Mouse (Mus musculus) neural tube, embryonic 11.5 days (tissue): ENCODE measurements around the gene Mrpl39. TPM values are rescaled to one million over a fixed set of nuclear protein-coding genes. Genes with fewer than 3 reads are reported as not detected.
A peak's percentile ranks its signal among the peaks of the same experiment; 100 is the strongest.

Source experiments
- ATAC-seq: fragments of 200-750 bp; cut with Nextera tagmentation; 2 replicates; pipeline ENCODE4 v1.8.0; 2017; ENCODE audit warnings: moderate number of reproducible peaks, mild to moderate bottlenecking, moderate TSS enrichment, moderate library complexity; ENCODE audit not compliant: insufficient read depth, low FRiP score, low TSS enrichment
- DNase-seq: peaks from one replicate; pipeline ENCODE4 v3.0.0-alpha.2; 2015; ENCODE audit warnings: low spot score
- H3K27ac ChIP-seq: fragments of 300-500 bp; sonication (generic); 2 replicates; pipeline ENCODE4 v1.5.1; 2014; ENCODE audit warnings: low read depth, mild to moderate bottlenecking, low read length
- H3K27me3 ChIP-seq: fragments of 300-500 bp; sonication (generic); 2 replicates; pipeline ENCODE4 v1.6.1; 2014; ENCODE audit warnings: mild to moderate bottlenecking, low read length, mixed read lengths; ENCODE audit not compliant: control insufficient read depth, insufficient read depth
- H3K36me3 ChIP-seq: fragments of 300-500 bp; sonication (generic); 2 replicates; pipeline ENCODE4 v1.6.1; 2014; ENCODE audit warnings: mild to moderate bottlenecking, low read length, moderate library complexity, mixed read lengths; ENCODE audit not compliant: control insufficient read depth, insufficient read depth
- H3K4me1 ChIP-seq: fragments of 300-500 bp; sonication (generic); 2 replicates; pipeline ENCODE4 v1.6.1; 2014; ENCODE audit warnings: low read length, mixed read lengths; ENCODE audit not compliant: control insufficient read depth, insufficient read depth
- H3K4me2 ChIP-seq: fragments of 300-500 bp; sonication (generic); 2 replicates; pipeline ENCODE4 v1.6.1; 2014; ENCODE audit warnings: low read depth, mild to moderate bottlenecking, moderate library complexity
- H3K4me3 ChIP-seq: fragments of 300-500 bp; sonication (generic); 2 replicates; pipeline ENCODE4 v1.5.1; 2014; ENCODE audit warnings: low read depth, low read length
- H3K9ac ChIP-seq: fragments of 300-500 bp; sonication (generic); 2 replicates; pipeline ENCODE4 v1.6.1; 2014; ENCODE audit warnings: mild to moderate bottlenecking, low read length
- H3K9me3 ChIP-seq: fragments of 300-500 bp; sonication (generic); 2 replicates; pipeline ENCODE4 v1.6.1; 2016; ENCODE audit warnings: low read length; ENCODE audit not compliant: control insufficient read depth
- WGBS: fragments of 180-500 bp; shearing (Covaris S2); extraction: QIAGEN DNeasy Blood & Tissue Kit; methylation state at CpG from one replicate; pipeline ENCODE4 v1.1.7; 2014; 5-methylcytosine and 5-hydroxymethylcytosine counted together
- polyA plus RNA-seq: library from polyadenylated mRNA; unstranded; fragments of >200 nt; fragmentation: Nextera tagmentation; extraction: Ambion mirVana; gene quantifications from 2 replicates; pipeline ENCODE4 v1.2.1, GENCODE M21; 2014

The Mrpl39 gene
- polyA plus RNA-seq, 1 experiment from 2014 or later: 51.7 TPM

GRCm38 (mm10) chr16:84767956-84768355 lies 32.4 kb upstream of the Mrpl39 start:
- DNase-seq: no peak
- WGBS: 82% methylated on average over 8 of the region's 8 CpGs
- Histone ChIP-seq H3K4me1 (no peaks in the 10 kb centered on the region), H3K27ac (no peak overlapping the region), H3K27me3 (no peaks in the 10 kb centered on the region), H3K9me3 (no peaks in the 10 kb centered on the region), H3K4me3 (no peak overlapping the region), H3K36me3 (no peaks in the 10 kb centered on the region), H3K9ac (no peak overlapping the region), H3K4me2 (no peak overlapping the region)
- ATAC-seq: no peak

- no peaks in the 10 kb centered on the region for H3K4me1 ChIP-seq
- 77% methylated on average over 6 of the region's 6 CpGs for WGBS
- H3K27me3 ChIP-seq: no peaks in the 10 kb centered on the region
- H3K4me3 ChIP-seq: no peak overlapping the region
- H3K9ac ChIP-seq: no peak overlapping the region
- no peaks in the 10 kb centered on the region for H3K9me3 ChIP-seq
- H3K36me3 ChIP-seq: no peaks in the 10 kb centered on the region
- DNase-seq (no peak), ATAC-seq (no peak)
- H3K4me2 ChIP-seq: no peak overlapping the region
- no peak overlapping the region for H3K27ac ChIP-seq
These were observed 10.3 kb upstream of the Mrpl39 start for GRCm38 (mm10) chr16:84745721-84746306.

- DNase-seq: no peak
- H3K9ac ChIP-seq: no peak overlapping the region
- H3K4me2 ChIP-seq: no peak overlapping the region
- H3K27ac ChIP-seq: no peak overlapping the region
- no peaks in the 10 kb centered on the region for H3K4me1 ChIP-seq
- H3K36me3 ChIP-seq: no peaks in the 10 kb centered on the region
- 79% methylated on average over 10 of the region's 10 CpGs for WGBS
- no peaks in the 10 kb centered on the region for H3K9me3 ChIP-seq
- H3K4me3 ChIP-seq: no peak overlapping the region
- no peaks in the 10 kb centered on the region for H3K27me3 ChIP-seq
- ATAC-seq: no peak
These were observed 9.4 kb upstream of the Mrpl39 start for GRCm38 (mm10) chr16:84744703-84745490.

GRCm38 (mm10) chr16:84737358-84737757 lies 1.8 kb upstream of the Mrpl39 start:
- H3K27me3 ChIP-seq: no peaks in the 10 kb centered on the region
- H3K27ac ChIP-seq: no peak overlapping the region
- 77% methylated on average over 3 of the region's 3 CpGs for WGBS
- ATAC-seq (no peak), DNase-seq (no peak)
- no peak overlapping the region for H3K4me2 ChIP-seq
- no peak overlapping the region for H3K9ac ChIP-seq
- H3K36me3 ChIP-seq: no peaks in the 10 kb centered on the region
- no peak overlapping the region for H3K4me3 ChIP-seq
- H3K9me3 ChIP-seq: no peaks in the 10 kb centered on the region
- peaks cover 4% of the 10 kb centered on the region for H3K4me1 ChIP-seq

GRCm38 (mm10) chr16:84734806-84735165 lies 756 bp downstream of the Mrpl39 start:
- peak overlapping the region; percentile 81 for H3K9ac ChIP-seq
- H3K27me3 ChIP-seq: no peaks in the 10 kb centered on the region
- H3K4me2 ChIP-seq: peak overlapping the region; percentile 52
- DNase-seq (no peak), ATAC-seq (peak; percentile 51)
- H3K27ac ChIP-seq: peak overlapping the region; percentile 35; the same call in 1 of the 2 replicates
- peak overlapping the region; percentile 78 for H3K4me3 ChIP-seq
- H3K36me3 ChIP-seq: no peaks in the 10 kb centered on the region
- WGBS: 0% methylated on average over 15 of the region's 15 CpGs
- H3K4me1 ChIP-seq: peaks cover 4% of the 10 kb centered on the region
- no peaks in the 10 kb centered on the region for H3K9me3 ChIP-seq

- WGBS: 88% methylated on average over 2 of the region's 2 CpGs
- DNase-seq (no peak), ATAC-seq (no peak)
- no peak overlapping the region for H3K9ac ChIP-seq
- H3K9me3 ChIP-seq: no peaks in the 10 kb centered on the region
- no peaks in the 10 kb centered on the region for H3K4me1 ChIP-seq
- no peak overlapping the region for H3K4me3 ChIP-seq
- no peak overlapping the region for H3K27ac ChIP-seq
- peaks cover 2% of the 10 kb centered on the region; the same call in 1 of the 2 replicates for H3K36me3 ChIP-seq
- H3K4me2 ChIP-seq: no peak overlapping the region
- no peaks in the 10 kb centered on the region for H3K27me3 ChIP-seq
These were observed 14.9 kb downstream of the Mrpl39 start for GRCm38 (mm10) chr16:84720670-84721069.

- no peaks in the 10 kb centered on the region for H3K9me3 ChIP-seq
- DNase-seq (no peak), ATAC-seq (no peak)
- H3K27ac ChIP-seq: no peak overlapping the region
- no peaks in the 10 kb centered on the region for H3K4me1 ChIP-seq
- WGBS: 94% methylated on average over 4 of the region's 4 CpGs
- no peak overlapping the region for H3K4me2 ChIP-seq
- no peaks in the 10 kb centered on the region for H3K27me3 ChIP-seq
- H3K36me3 ChIP-seq: peaks cover 2% of the 10 kb centered on the region; the same call in 1 of the 2 replicates
- no peak overlapping the region for H3K9ac ChIP-seq
- no peak overlapping the region for H3K4me3 ChIP-seq
These were observed 17.3 kb downstream of the Mrpl39 start for GRCm38 (mm10) chr16:84718250-84718649.

- Histone ChIP-seq H3K4me3 (no peak overlapping the region), H3K27ac (no peak overlapping the region), H3K36me3 (peaks cover 2% of the 10 kb centered on the region; the same call in 1 of the 2 replicates), H3K27me3 (no peaks in the 10 kb centered on the region), H3K4me1 (no peaks in the 10 kb centered on the region), H3K9ac (no peak overlapping the region), H3K9me3 (no peaks in the 10 kb centered on the region), H3K4me2 (no peak overlapping the region)
- ATAC-seq (no peak), DNase-seq (no peak)
- WGBS: 95% methylated on average over 10 of the region's 10 CpGs
These were observed 17.8 kb downstream of the Mrpl39 start for GRCm38 (mm10) chr16:84717618-84718248.
